8 mouse cellular contexts compared by ENCODE assay signal in genomic region chr4:127015294-127015993, GRCm38 (mm10). TPM values are rescaled to one million over a fixed set of nuclear protein-coding genes. Genes with fewer than 3 reads are reported as not detected.
A peak's percentile ranks its signal among the peaks of the same experiment; 100 is the strongest.
DNase-seq lines count a peak whose midpoint lies in the region; ATAC-seq and TF ChIP-seq lines count a peak whose summit lies in the region.
"Not testable (repeated sequence)": the region's sequence is repeated elsewhere in the genome, so short reads cannot be mapped to it uniquely, and the experiment has no call there.

No protein-coding gene starts in this region.

- TF ChIP-seq CTCF in heart, postnatal 0 days (IDR thresholded peaks at IDR 0.05; ENCODE audit: low read depth), result peak; percentile 95

- 11% methylated on average over 14 of the region's 26 CpGs for WGBS in forebrain, embryonic 13.5 days
- 20% methylated on average over 14 of the region's 26 CpGs for WGBS in heart, postnatal 0 days
- 11% methylated on average over 14 of the region's 26 CpGs for WGBS in liver, embryonic 15.5 days (ENCODE audit: insufficient replicate concordance)
- 15% methylated on average over 14 of the region's 26 CpGs for WGBS in neural tube, embryonic 13.5 days

- not testable (repeated sequence) for H3K36me3 ChIP-seq in forebrain, embryonic 13.5 days (ENCODE audit: poor library complexity, severe bottlenecking); heart, postnatal 0 days (replicated peaks; ENCODE audit: control insufficient read depth, insufficient read depth, low read length); liver, embryonic 15.5 days (replicated peaks); neural tube, embryonic 13.5 days

- H3K4me3 ChIP-seq in forebrain, embryonic 13.5 days, result peak overlapping the region; percentile 29
- H3K4me3 ChIP-seq in heart, postnatal 0 days (ENCODE audit: low read depth, low read length), result peak overlapping the region; percentile 32
- H3K4me3 ChIP-seq in liver, embryonic 15.5 days (replicated peaks), result peak overlapping the region; percentile 51
- peak overlapping the region; percentile 30 for H3K4me3 ChIP-seq in neural tube, embryonic 13.5 days

- ATAC-seq in CD4-positive, CD25-positive, alpha-beta regulatory T cell, adult 4 months, result peak; percentile 99
- ATAC-seq in forebrain, embryonic 13.5 days, result peak; percentile 94
- ATAC-seq in heart, postnatal 0 days (ENCODE audit: insufficient read depth, low read depth), result peak; percentile 96
- ATAC-seq in liver, embryonic 15.5 days (ENCODE audit: insufficient read depth), result peak; percentile 97
- peak; percentile 97 for ATAC-seq in neural tube, embryonic 13.5 days (ENCODE audit: low read depth)

- TF ChIP-seq EP300 in heart, postnatal 0 days (IDR thresholded peaks at IDR 0.05; ENCODE audit: low read depth), result 0 out of 2 replicates have a peak, but pooled peaks have one; percentile 33

- not testable (repeated sequence) for H3K9me3 ChIP-seq in forebrain, embryonic 13.5 days (replicated peaks); heart, postnatal 0 days (replicated peaks; ENCODE audit: control insufficient read depth, low read length); liver, embryonic 15.5 days (replicated peaks); neural tube, embryonic 13.5 days

- not testable (repeated sequence) for H3K9ac ChIP-seq in forebrain, embryonic 13.5 days; heart, postnatal 0 days (replicated peaks; ENCODE audit: low read depth, low read length); liver, embryonic 15.5 days; neural tube, embryonic 13.5 days

- not testable (repeated sequence) for H3K4me1 ChIP-seq in forebrain, embryonic 13.5 days; heart, postnatal 0 days (ENCODE audit: control insufficient read depth, insufficient read depth); neural tube, embryonic 13.5 days (replicated peaks)
- H3K4me1 ChIP-seq in liver, embryonic 15.5 days (replicated peaks), result peaks cover 14% of the 10 kb centered on the region

- H3K4me2 ChIP-seq in forebrain, embryonic 13.5 days, result peak overlapping the region; percentile 42
- H3K4me2 ChIP-seq in heart, postnatal 0 days (ENCODE audit: low read depth, low read length), result peak overlapping the region; percentile 34; the same call in 1 of the 2 replicates
- peak overlapping the region; percentile 50 for H3K4me2 ChIP-seq in liver, embryonic 15.5 days
- H3K4me2 ChIP-seq in neural tube, embryonic 13.5 days, result peak overlapping the region; percentile 44

- not testable (repeated sequence) for H3K27ac ChIP-seq in forebrain, embryonic 13.5 days
- peak overlapping the region; percentile 77 for H3K27ac ChIP-seq in heart, postnatal 0 days (ENCODE audit: low read depth)
- peak overlapping the region; percentile 74 for H3K27ac ChIP-seq in liver, embryonic 15.5 days (replicated peaks)
- peak overlapping the region; percentile 70; the same call in 1 of the 2 replicates for H3K27ac ChIP-seq in neural tube, embryonic 13.5 days (replicated peaks)

- peak; percentile 66 for DNase-seq in c-Kit-positive CD71-positive TER-119-positive erythroid progenitor cells, embryonic 14.5 days (ENCODE audit: low spot score)
- DNase-seq in heart, postnatal 0 days (ENCODE audit: low spot score), result peak; percentile 88
- peak; percentile 90 to 93 for DNase-seq in kidney, postnatal 4 days
- peak; percentile 74 for DNase-seq in telencephalon, adult 2 months (ENCODE audit: low read depth, low spot score)

- H3K27me3 ChIP-seq in forebrain, embryonic 13.5 days; heart, postnatal 0 days (ENCODE audit: control insufficient read depth, insufficient read depth, low read length); liver, embryonic 15.5 days; neural tube, embryonic 13.5 days: not testable (repeated sequence)

RNA-seq across cellular contexts. Expression of gene Sfpq, which starts 5.7 kb away (rescaled TPM):
- polyA plus RNA-seq in CD4-positive, CD25-positive, alpha-beta regulatory T cell, adult 4 months (2017; shearing (Covaris generic)), result 10 to 100 TPM; 44.0 to 61.2 TPM
- polyA plus RNA-seq in forebrain, embryonic 13.5 days (2015; fragmentation: Nextera tagmentation; extraction: Ambion mirVana), result 120 and 122 TPM in 2 replicates
- 106 and 126 TPM in 2 replicates for total RNA-seq in heart, postnatal 0 days (2014; rRNA removed; ENCODE audit: low replicate concordance)
- polyA plus RNA-seq in heart, postnatal 0 days (2015; fragmentation: Nextera tagmentation; extraction: Ambion mirVana), result 37.1 and 39.8 TPM in 2 replicates
- 25.3 and 25.5 TPM in 2 replicates for polyA plus RNA-seq in liver, embryonic 15.5 days (2015; fragmentation: Nextera tagmentation; extraction: Ambion mirVana)
- 88.0 and 102 TPM in 2 replicates for polyA plus RNA-seq in neural tube, embryonic 13.5 days (2015; fragmentation: Nextera tagmentation; extraction: Ambion mirVana)

RNA-seq across cellular contexts. Expression of gene Zmym1, which starts 45.5 kb away (rescaled TPM):
- 10 to 100 TPM; 22.1 to 25.8 TPM for polyA plus RNA-seq in CD4-positive, CD25-positive, alpha-beta regulatory T cell, adult 4 months (2017; shearing (Covaris generic))
- 26.4 and 28.4 TPM in 2 replicates for polyA plus RNA-seq in forebrain, embryonic 13.5 days (2015; fragmentation: Nextera tagmentation; extraction: Ambion mirVana)
- 3.2 and 6.6 TPM in 2 replicates for total RNA-seq in heart, postnatal 0 days (2014; rRNA removed; ENCODE audit: low replicate concordance)
- polyA plus RNA-seq in heart, postnatal 0 days (2015; fragmentation: Nextera tagmentation; extraction: Ambion mirVana), result 6.4 and 9.3 TPM in 2 replicates
- 7.6 and 7.9 TPM in 2 replicates for polyA plus RNA-seq in liver, embryonic 15.5 days (2015; fragmentation: Nextera tagmentation; extraction: Ambion mirVana)
- 25.0 TPM in 2 replicates for polyA plus RNA-seq in neural tube, embryonic 13.5 days (2015; fragmentation: Nextera tagmentation; extraction: Ambion mirVana)

RNA-seq across cellular contexts. Expression of gene Zmym4, which starts 47.5 kb away (rescaled TPM):
- polyA plus RNA-seq in CD4-positive, CD25-positive, alpha-beta regulatory T cell, adult 4 months (2017; shearing (Covaris generic)), result 10 to 100 TPM; 16.3 to 19.7 TPM
- 30.0 and 30.6 TPM in 2 replicates for polyA plus RNA-seq in forebrain, embryonic 13.5 days (2015; fragmentation: Nextera tagmentation; extraction: Ambion mirVana)
- total RNA-seq in heart, postnatal 0 days (2014; rRNA removed; ENCODE audit: low replicate concordance), result 8.4 and 40.9 TPM in 2 replicates
- polyA plus RNA-seq in heart, postnatal 0 days (2015; fragmentation: Nextera tagmentation; extraction: Ambion mirVana), result 7.9 and 9.4 TPM in 2 replicates
- polyA plus RNA-seq in liver, embryonic 15.5 days (2015; fragmentation: Nextera tagmentation; extraction: Ambion mirVana), result 2.6 and 3.2 TPM in 2 replicates
- polyA plus RNA-seq in neural tube, embryonic 13.5 days (2015; fragmentation: Nextera tagmentation; extraction: Ambion mirVana), result 26.7 and 27.6 TPM in 2 replicates
